Mouse (Mus musculus): Measurements from ENCODE around the gene Rpain. TPM values are rescaled to one million over a fixed set of nuclear protein-coding genes. Genes with fewer than 3 reads are reported as not detected.

Gene Rpain
- 42.1 to 58.3 TPM (median 49.2 TPM) in 4 replicates for total RNA-seq (2023)

DNA sequence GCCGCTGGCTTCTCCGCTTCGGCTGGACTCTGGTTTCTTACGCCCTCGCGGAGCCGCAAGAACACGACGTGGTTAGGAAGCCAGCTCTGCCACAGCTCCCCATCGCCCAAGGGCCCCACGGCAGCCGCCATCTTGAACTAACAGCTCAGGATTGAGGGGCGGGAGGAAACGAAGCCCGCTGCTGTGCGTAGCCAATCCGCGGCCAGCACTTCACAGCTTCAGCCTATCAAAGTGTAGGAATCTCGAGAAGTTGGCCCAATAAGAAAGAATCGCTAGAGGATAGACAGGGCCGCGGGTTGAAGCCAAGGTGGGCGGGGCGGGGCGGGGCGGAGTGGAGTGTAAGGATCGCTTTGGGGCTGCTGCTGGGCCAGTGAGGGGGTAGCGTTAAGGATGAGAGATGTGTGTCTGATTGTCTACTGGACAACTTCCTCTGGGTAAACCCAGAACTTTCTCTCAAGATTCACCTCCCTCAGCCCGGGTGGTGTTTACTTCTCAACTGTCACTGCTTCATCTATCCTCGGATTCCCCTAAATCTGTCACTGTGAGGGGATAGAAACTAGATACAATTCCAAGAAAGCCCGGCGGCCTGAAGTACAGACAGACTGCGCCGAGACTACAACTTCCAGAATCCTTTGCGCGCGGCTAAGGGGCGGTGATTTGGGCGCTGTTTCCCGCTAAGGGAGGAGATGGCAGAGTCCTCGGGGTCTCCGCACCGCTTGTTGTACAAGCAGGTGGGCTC, at the start of gene Rpain, which contains the start of gene Nup88:
Gene Rpain, plus strand, starts transcription at position 393 of the 739 bp plus-strand sequence.
Gene Nup88, minus strand, starts transcription at position 153 of the 739 bp plus-strand sequence.

DNA sequence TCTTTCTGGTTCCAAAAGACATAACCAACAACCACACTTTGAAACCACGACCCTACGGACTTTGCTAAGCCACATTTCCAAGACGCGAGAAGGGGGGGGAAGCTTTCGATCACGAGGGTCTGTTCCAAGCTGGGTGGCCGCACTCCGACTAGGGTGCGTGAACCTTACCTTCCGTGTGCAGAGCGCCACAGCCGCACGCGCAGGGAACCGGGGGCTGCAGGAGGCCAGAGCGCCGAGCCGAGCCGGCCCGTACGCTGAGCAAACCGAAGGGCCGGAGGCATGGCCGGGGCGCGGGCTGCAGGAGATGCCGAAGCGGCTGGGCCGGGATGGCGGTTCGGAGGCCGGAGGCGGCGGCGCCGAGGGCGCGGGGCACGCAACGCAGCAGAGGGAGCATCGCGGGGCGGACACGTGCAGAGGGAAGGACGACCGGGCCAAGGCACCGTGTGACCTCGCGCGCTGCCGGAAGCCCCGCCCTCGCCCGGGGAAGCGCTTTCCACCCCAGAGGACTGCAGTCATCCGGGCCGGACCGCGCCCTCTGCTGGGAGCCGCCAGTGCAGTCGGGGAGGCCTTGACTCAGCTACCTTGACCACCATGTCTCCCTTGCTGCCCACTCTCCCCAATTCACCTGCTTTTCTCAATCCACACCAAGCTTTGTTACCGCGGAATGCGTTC, 12.7 kb downstream of the Rpain start, which contains the start of gene C1qbp:
Gene C1qbp, minus strand, starts transcription at position 470 of the 672 bp plus-strand sequence.

DNA sequence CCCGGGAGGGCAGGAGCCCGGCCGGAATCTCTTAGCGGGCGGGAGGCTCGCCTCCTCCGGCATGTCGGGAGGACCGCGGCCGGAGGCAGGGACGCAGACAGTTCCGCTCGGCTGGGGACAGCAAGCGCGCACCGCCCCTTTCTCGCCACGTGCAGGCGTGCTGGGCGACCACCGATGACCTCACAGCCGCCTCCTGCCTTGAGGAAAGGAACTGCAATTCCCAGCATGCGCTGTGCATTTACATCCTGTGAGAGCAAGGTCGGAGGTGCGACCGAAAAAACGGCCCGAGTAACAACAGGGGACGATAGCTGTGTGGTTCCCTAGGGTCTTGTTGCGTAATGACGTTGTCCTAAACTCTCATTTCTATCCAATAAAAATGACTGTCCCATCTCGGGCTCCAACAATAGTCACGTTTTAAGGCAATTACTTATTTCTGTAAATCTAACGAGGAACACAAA, 34.3 kb downstream of the Rpain start, which contains the start of gene Dhx33:
Gene Dhx33, minus strand, starts transcription at position 122 of the 458 bp plus-strand sequence.

DNA sequence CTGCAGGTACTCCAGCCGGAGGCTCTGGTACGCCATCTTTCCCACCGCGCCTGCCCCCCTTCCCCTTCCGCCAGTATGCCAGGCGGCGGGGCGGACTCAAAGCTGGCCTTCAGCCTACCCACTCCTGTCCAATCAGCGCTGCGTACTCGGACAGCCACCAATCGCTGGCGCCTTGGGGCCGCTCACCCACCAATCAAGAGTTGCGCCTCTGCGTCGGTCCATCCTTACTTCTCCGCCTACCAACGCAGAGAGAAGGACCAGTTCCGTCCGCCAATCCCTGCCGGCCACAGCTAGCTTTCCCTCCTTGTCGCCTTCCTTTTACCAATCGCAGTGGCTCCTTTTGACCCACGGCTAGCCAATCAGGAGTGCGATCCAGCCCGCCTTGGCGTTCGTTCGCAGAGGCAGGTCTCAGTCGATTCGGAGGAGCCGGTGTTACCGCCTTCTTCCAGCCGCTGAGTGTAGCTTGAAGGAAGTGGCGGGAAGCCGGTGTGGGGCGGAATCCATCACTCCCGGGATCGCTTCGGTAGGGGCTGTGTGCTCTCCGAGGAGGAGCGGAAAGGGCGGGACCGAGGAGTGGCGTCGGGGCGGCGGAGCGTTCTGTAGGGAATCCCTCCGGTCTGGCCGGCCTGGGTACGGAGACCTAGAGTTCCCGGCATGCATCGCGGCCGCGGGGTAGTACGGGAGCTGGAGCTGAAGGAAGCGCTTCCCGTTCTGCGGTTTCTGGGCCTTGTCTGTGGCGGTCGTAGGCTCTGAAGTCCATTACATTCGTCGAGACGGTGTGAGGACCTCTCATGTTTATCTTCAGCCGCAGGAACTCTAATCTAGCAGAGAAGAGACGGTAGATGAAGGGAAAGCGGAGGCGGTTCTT, 49.4 kb downstream of the Rpain start, which contains the start of the genes Mis12 and Derl2:
Gene Mis12, plus strand, starts transcription at position 411 of the 868 bp plus-strand sequence.
Gene Derl2, minus strand, starts transcription at position 641 of the 868 bp plus-strand sequence.

Other genes starting within 250 kb of the Rpain start
- 1.9 to 2.7 TPM (median 2.2 TPM) in 4 replicates for gene Zfp3, start 206.0 kb upstream of the Rpain start, total RNA-seq (2023)
- gene Scimp, start 157.6 kb upstream of the Rpain start, total RNA-seq (2023): 22.2 to 27.1 TPM (median 23.6 TPM) in 4 replicates
- 55.4 to 60.1 TPM (median 57.9 TPM) in 4 replicates for gene Rabep1, start 125.4 kb upstream of the Rpain start, total RNA-seq (2023)
- 84.9 to 118 TPM (median 92.8 TPM) in 4 replicates for gene Nup88, start 240 bp upstream of the Rpain start, total RNA-seq (2023)
- gene C1qbp, start 12.8 kb downstream of the Rpain start, total RNA-seq (2023): 84.0 to 89.1 TPM (median 84.0 TPM) in 4 replicates
- 29.0 to 34.3 TPM (median 31.4 TPM) in 4 replicates for gene Dhx33, start 34.2 kb downstream of the Rpain start, total RNA-seq (2023)
- 7.5 to 14.6 TPM (median 10.5 TPM) in 4 replicates for gene Mis12, start 49.4 kb downstream of the Rpain start, total RNA-seq (2023)
- gene Derl2, start 49.6 kb downstream of the Rpain start, total RNA-seq (2023): 22.0 to 26.2 TPM (median 24.9 TPM) in 4 replicates
- not detected in 4 replicates for gene 6330403K07Rik, start 63.3 kb downstream of the Rpain start, total RNA-seq (2023)
- 2.2 to 3.1 TPM (median 2.7 TPM) in 4 replicates for gene Nlrp1a, start 174.5 kb downstream of the Rpain start, total RNA-seq (2023)